Mouse (Mus musculus) A20 (cell line): ENCODE results near the gene Ssbp3.

Experiments used
- DNase-seq: peaks from one replicate; pipeline ENCODE4 v3.0.0-alpha.2; 2011; ENCODE audit warnings: low read depth, low spot score

Gene Ssbp3

GRCm38 (mm10) chr4:106959506-106960302 lies 49.2 kb downstream of the Ssbp3 start:
- no peak for DNase-seq

GRCm38 (mm10) chr4:106960476-106960875 lies 50.0 kb downstream of the Ssbp3 start:
- DNase-seq: no peak

GRCm38 (mm10) chr4:106961321-106961720 lies 50.8 kb downstream of the Ssbp3 start:
- DNase-seq: no peak

GRCm38 (mm10) chr4:106964356-106964755 lies 53.9 kb downstream of the Ssbp3 start:
- DNase-seq: no peak

- DNase-seq: no peak
Observed at GRCm38 (mm10) chr4:106964996-106965395, 54.5 kb downstream of the Ssbp3 start.

- no peak for DNase-seq
Observed at GRCm38 (mm10) chr4:106966443-106966842, 55.9 kb downstream of the Ssbp3 start.

GRCm38 (mm10) chr4:106968910-106969309 lies 58.4 kb downstream of the Ssbp3 start:
- no peak for DNase-seq

GRCm38 (mm10) chr4:106970786-106971185 lies 60.3 kb downstream of the Ssbp3 start:
- no peak for DNase-seq

- no peak for DNase-seq
Observed at GRCm38 (mm10) chr4:106972061-106972460, 61.6 kb downstream of the Ssbp3 start.

- DNase-seq: no peak
Observed at GRCm38 (mm10) chr4:106972461-106973384, 62.2 kb downstream of the Ssbp3 start.

- no peak for DNase-seq
Observed at GRCm38 (mm10) chr4:106975324-106975723, 64.8 kb downstream of the Ssbp3 start.

- no peak for DNase-seq
Observed at GRCm38 (mm10) chr4:106975890-106976289, 65.4 kb downstream of the Ssbp3 start.

- peak; percentile 61 for DNase-seq
Observed at GRCm38 (mm10) chr4:106976576-106976975, 66.1 kb downstream of the Ssbp3 start.

- DNase-seq: peak; percentile 76
Observed at GRCm38 (mm10) chr4:106977218-106977651, 66.7 kb downstream of the Ssbp3 start.

- no peak for DNase-seq
Observed at GRCm38 (mm10) chr4:106978376-106978775, 67.9 kb downstream of the Ssbp3 start.

- DNase-seq: no peak
Observed at GRCm38 (mm10) chr4:106980669-106981068, 70.2 kb downstream of the Ssbp3 start.

GRCm38 (mm10) chr4:106981385-106982103 lies 71.0 kb downstream of the Ssbp3 start:
- DNase-seq: peak; percentile 76

GRCm38 (mm10) chr4:106982344-106983121 lies 72.0 kb downstream of the Ssbp3 start:
- peak; percentile 25 for DNase-seq

GRCm38 (mm10) chr4:106983908-106984515 lies 73.5 kb downstream of the Ssbp3 start:
- DNase-seq: no peak

GRCm38 (mm10) chr4:106985289-106985688 lies 74.8 kb downstream of the Ssbp3 start:
- DNase-seq: no peak
